Mouse (Mus musculus): ENCODE results near the gene Ep300. TPM values are rescaled to one million over a fixed set of nuclear protein-coding genes. Genes with fewer than 3 reads are reported as not detected.

Ep300 gene
- total and polyA plus RNA-seq, 3 experiments: 11.6 to 45.2 (median 32.3) TPM

GRCm38 (mm10) chr15:81555986-81556385 is 29.2 kb upstream of the Ep300 start:
- no peak for DNase-seq (ENCODE audit: low read depth, low spot score)
- Histone ChIP-seq H3K9ac (ENCODE audit: control insufficient read depth, low read depth, low read length, poor library complexity, severe bottlenecking) (no peak overlapping the region), H3K79me2 (ENCODE audit: control insufficient read depth, insufficient read depth, low read length, poor library complexity) (no peaks in the 10 kb centered on the region), H3K4me1 (ENCODE audit: control insufficient read depth in 1 of 2, insufficient read depth in 2 of 2, low read length in 2 of 2) (peaks cover 2 to 6% of the 10 kb centered on the region in 2 experiments; a peak in 3 of 4 replicates), H3K4me3 (ENCODE audit: control insufficient read depth in 1 of 2, insufficient read depth in 1 of 2, low read depth in 2 of 2, low read length in 2 of 2) (no peak overlapping the region), H3K36me3 (ENCODE audit: control insufficient read depth in 1 of 2, insufficient read depth in 2 of 2, low read length in 2 of 2) (no peaks in the 10 kb centered on the region), H3K9me3 (replicated peaks; ENCODE audit: insufficient read depth, low read length) (no peaks in the 10 kb centered on the region), H3K27ac (ENCODE audit: control insufficient read depth, low read depth, low read length) (no peak overlapping the region), H3K27me3 (ENCODE audit: control insufficient read depth in 1 of 2, insufficient read depth in 2 of 2, low read length in 2 of 2) (no peaks in the 10 kb centered on the region; a peak in 1 of 4 replicates)
- TF ChIP-seq SIN3A (IDR thresholded peaks at IDR 0.05; ENCODE audit: low read length) (no peak), RAD21 (IDR thresholded peaks at IDR 0.05; ENCODE audit: low read depth, low read length) (no peak), USF1 (IDR thresholded peaks at IDR 0.05; ENCODE audit: low read depth, low read length) (no peak), UBTF (IDR thresholded peaks at IDR 0.05; ENCODE audit: borderline replicate concordance, insufficient read depth, low read depth, low read length) (no peak), NRF1 (IDR thresholded peaks at IDR 0.05; ENCODE audit: insufficient read depth, low read depth, low read length, poor library complexity, severe bottlenecking) (no peak), MYC (IDR thresholded peaks at IDR 0.05; ENCODE audit: low read depth, low read length) (no peak), EP300 (IDR thresholded peaks at IDR 0.05; ENCODE audit: low read depth in 1 of 2, low read length in 2 of 2) (no peak), ZKSCAN1 (IDR thresholded peaks at IDR 0.05; ENCODE audit: low read depth, low read length) (no peak), USF2 (IDR thresholded peaks at IDR 0.05; ENCODE audit: borderline replicate concordance in 1 of 2, insufficient read depth in 1 of 2, low read depth in 1 of 2, low read length in 2 of 2) (no peak), ZC3H11A (IDR thresholded peaks at IDR 0.05; ENCODE audit: low read depth, low read length) (no peak), TBP (IDR thresholded peaks at IDR 0.05; ENCODE audit: low read depth, low read length) (no peak), TCF12 (IDR thresholded peaks at IDR 0.05; ENCODE audit: low read depth, low read length) (no peak), ZNF384 (IDR thresholded peaks at IDR 0.05; ENCODE audit: low read depth, low read length) (no peak), JUND (IDR thresholded peaks at IDR 0.05; ENCODE audit: low read depth, low read length) (no peak)

- no peak overlapping the region for H3K4me3 ChIP-seq (ENCODE audit: control insufficient read depth in 1 of 2, insufficient read depth in 1 of 2, low read depth in 2 of 2, low read length in 2 of 2)
These were observed 23.6 kb upstream of the Ep300 start for GRCm38 (mm10) chr15:81561501-81561900.

More at GRCm38 (mm10) chr15:81561501-81561900, 23.6 kb upstream of the Ep300 start:
- H3K27ac ChIP-seq (ENCODE audit: control insufficient read depth, low read depth, low read length): no peak overlapping the region
- DNase-seq (ENCODE audit: low read depth, low spot score): no peak
- H3K79me2 ChIP-seq (ENCODE audit: control insufficient read depth, insufficient read depth, low read length, poor library complexity): no peaks in the 10 kb centered on the region
- no peak overlapping the region for H3K9ac ChIP-seq (ENCODE audit: control insufficient read depth, low read depth, low read length, poor library complexity, severe bottlenecking)
- H3K36me3 ChIP-seq (ENCODE audit: control insufficient read depth in 1 of 2, insufficient read depth in 2 of 2, low read length in 2 of 2): no peaks in the 10 kb centered on the region
- H3K9me3 ChIP-seq (replicated peaks; ENCODE audit: insufficient read depth, low read length): no peaks in the 10 kb centered on the region
- TF ChIP-seq TCF12 (IDR thresholded peaks at IDR 0.05; ENCODE audit: low read depth, low read length) (no peak), POLR2AphosphoS2 (IDR thresholded peaks at IDR 0.05; ENCODE audit: low read length) (no peak), ZKSCAN1 (IDR thresholded peaks at IDR 0.05; ENCODE audit: low read depth, low read length) (no peak), TAL1 (IDR thresholded peaks at IDR 0.05; ENCODE audit: low read length) (no peak), NELFE (IDR thresholded peaks at IDR 0.05; ENCODE audit: low read depth, low read length) (no peak), ETS1 (IDR thresholded peaks at IDR 0.05; ENCODE audit: low read depth, low read length) (no peak), MAX (IDR thresholded peaks at IDR 0.05; ENCODE audit: low read length) (no peak), MAFK (IDR thresholded peaks at IDR 0.05; ENCODE audit: borderline replicate concordance, low read depth, low read length) (no peak), CHD2 (IDR thresholded peaks at IDR 0.05; ENCODE audit: low read length) (no peak), RCOR1 (IDR thresholded peaks at IDR 0.05; ENCODE audit: low read depth, low read length) (no peak)
- peaks cover under 1 to 3% of the 10 kb centered on the region in 2 experiments; a peak in 3 of 4 replicates for H3K4me1 ChIP-seq (ENCODE audit: control insufficient read depth in 1 of 2, insufficient read depth in 2 of 2, low read length in 2 of 2)
- no peaks in the 10 kb centered on the region; a peak in 1 of 4 replicates for H3K27me3 ChIP-seq (ENCODE audit: control insufficient read depth in 1 of 2, insufficient read depth in 2 of 2, low read length in 2 of 2)
